ENCODE assay signal across 8 mouse cellular contexts in the genomic region with DNA sequence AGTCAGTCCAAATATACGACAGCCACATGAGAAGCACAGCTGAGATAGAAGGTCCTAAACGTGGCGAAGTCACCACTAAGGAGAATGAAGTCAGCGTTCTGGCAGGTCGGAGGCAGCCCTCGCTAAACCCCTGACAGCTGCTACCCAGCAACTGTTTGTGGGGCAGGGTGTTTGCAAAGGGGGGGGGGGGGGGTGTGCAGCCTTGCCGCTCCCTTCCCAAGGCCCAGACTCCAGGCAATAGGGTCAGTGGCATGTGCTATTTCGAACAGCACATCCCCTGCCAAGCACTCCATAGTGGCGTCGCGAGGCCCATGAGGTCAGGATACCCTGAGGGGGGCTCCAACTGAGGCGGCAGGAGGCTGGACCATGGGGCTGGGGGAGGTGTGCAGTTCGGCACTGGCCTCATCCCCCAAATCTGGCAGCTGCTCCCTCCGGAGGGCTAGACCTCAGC. TPM values are rescaled to one million over a fixed set of nuclear protein-coding genes. Genes with fewer than 3 reads are reported as not detected.
DNase-seq lines count a peak whose midpoint lies in the region; ATAC-seq and TF ChIP-seq lines count a peak whose summit lies in the region.

No protein-coding gene starts in this region.

- H3K36me3 ChIP-seq in heart, embryonic 10.5 days: no peaks in the 10 kb centered on the region; the same call in 1 of the 2 replicates
- H3K36me3 ChIP-seq in E14TG2a.4 (ENCODE audit: insufficient read depth, low read length): no peaks in the 10 kb centered on the region
- H3K36me3 ChIP-seq in forebrain, embryonic 16.5 days (ENCODE audit: control insufficient read depth, insufficient read depth): no peaks in the 10 kb centered on the region
- peaks cover 3% of the 10 kb centered on the region; the same call in 1 of the 2 replicates for H3K36me3 ChIP-seq in limb, embryonic 14.5 days (ENCODE audit: control insufficient read depth, insufficient read depth, low read length)
- H3K36me3 ChIP-seq in stomach, embryonic 16.5 days (ENCODE audit: control insufficient read depth, insufficient read depth, low read length): no peaks in the 10 kb centered on the region

- H3K9me3 ChIP-seq in heart, embryonic 10.5 days: no peaks in the 10 kb centered on the region
- H3K9me3 ChIP-seq in E14TG2a.4 (ENCODE audit: low read length): no peaks in the 10 kb centered on the region
- no peaks in the 10 kb centered on the region for H3K9me3 ChIP-seq in forebrain, embryonic 16.5 days (ENCODE audit: control insufficient read depth, low read length)
- peaks cover 9% of the 10 kb centered on the region; the same call in 1 of the 2 replicates for H3K9me3 ChIP-seq in limb, embryonic 14.5 days (ENCODE audit: control insufficient read depth, low read length)
- peaks cover 11% of the 10 kb centered on the region for H3K9me3 ChIP-seq in stomach, embryonic 16.5 days (replicated peaks; ENCODE audit: control insufficient read depth, low read length)

- 3% methylated on average over 14 of the region's 14 CpGs for WGBS in heart, embryonic 10.5 days
- WGBS in forebrain, embryonic 16.5 days: under 1% methylated on average over 14 of the region's 14 CpGs
- 2% methylated on average over 11 of the region's 14 CpGs for WGBS in limb, embryonic 14.5 days
- WGBS in stomach, embryonic 16.5 days: under 1% methylated on average over 13 of the region's 14 CpGs

- peak overlapping the region; percentile 74 for H3K4me3 ChIP-seq in heart, embryonic 10.5 days
- H3K4me3 ChIP-seq in E14TG2a.4 (replicated peaks; ENCODE audit: low read length): peak overlapping the region; percentile 84
- peak overlapping the region; percentile 49 for H3K4me3 ChIP-seq in forebrain, embryonic 16.5 days (replicated peaks; ENCODE audit: low read length)
- H3K4me3 ChIP-seq in limb, embryonic 14.5 days (replicated peaks; ENCODE audit: low read length): peak overlapping the region; percentile 51
- peak overlapping the region; percentile 68 for H3K4me3 ChIP-seq in stomach, embryonic 16.5 days (replicated peaks; ENCODE audit: low read length)

- H3K27me3 ChIP-seq in heart, embryonic 10.5 days (ENCODE audit: insufficient read depth, poor library complexity, severe bottlenecking): no peaks in the 10 kb centered on the region
- H3K27me3 ChIP-seq in E14TG2a.4 (ENCODE audit: insufficient read depth, low read length): no peaks in the 10 kb centered on the region
- H3K27me3 ChIP-seq in forebrain, embryonic 16.5 days (replicated peaks; ENCODE audit: control insufficient read depth, insufficient read depth, low read length): no peaks in the 10 kb centered on the region
- no peaks in the 10 kb centered on the region for H3K27me3 ChIP-seq in limb, embryonic 14.5 days (ENCODE audit: control insufficient read depth, insufficient read depth, low read length)
- H3K27me3 ChIP-seq in stomach, embryonic 16.5 days (ENCODE audit: control insufficient read depth, insufficient read depth, low read length): no peaks in the 10 kb centered on the region

- no peak for DNase-seq in heart, embryonic 10.5 days (ENCODE audit: low spot score)
- DNase-seq in heart, adult 8-10 months (ENCODE audit: low spot score): no peak
- peak; percentile 38 for DNase-seq in limb, embryonic 14.5 days (ENCODE audit: low spot score)
- DNase-seq in adrenal gland, adult (ENCODE audit: inconsistent age in 2 of 2, low spot score in 1 of 2): no peak
- no peak for DNase-seq in layer of hippocampus, postnatal 10 days (ENCODE audit: low spot score in 2 of 2)

- no peak; the same call in 1 of the 2 replicates for ATAC-seq in forebrain, embryonic 16.5 days
- peak; percentile 69 for ATAC-seq in limb, embryonic 14.5 days (ENCODE audit: low FRiP score, low read depth)
- peak; percentile 43 for ATAC-seq in stomach, embryonic 16.5 days (ENCODE audit: insufficient read depth, low FRiP score)

- H3K9ac ChIP-seq in forebrain, embryonic 16.5 days (replicated peaks; ENCODE audit: low read depth, low read length): peak overlapping the region; percentile 68
- peak overlapping the region; percentile 76 for H3K9ac ChIP-seq in limb, embryonic 14.5 days (ENCODE audit: low read depth, low read length, severe bottlenecking)
- H3K9ac ChIP-seq in stomach, embryonic 16.5 days (ENCODE audit: low read length): peak overlapping the region; percentile 86

- no peak for TF ChIP-seq POLR2A in limb, embryonic 14.5 days (IDR thresholded peaks at IDR 0.05; ENCODE audit: borderline replicate concordance, extremely low read depth, insufficient read depth, insufficient read length)

- peak overlapping the region; percentile 75 for H3K4me2 ChIP-seq in forebrain, embryonic 16.5 days (ENCODE audit: low read length)
- H3K4me2 ChIP-seq in limb, embryonic 14.5 days (replicated peaks; ENCODE audit: low read depth, low read length, severe bottlenecking): peak overlapping the region; percentile 92
- peak overlapping the region; percentile 93 for H3K4me2 ChIP-seq in stomach, embryonic 16.5 days (ENCODE audit: low read depth, low read length)

- no peak for TF ChIP-seq CTCF in E14TG2a.4 (conservative IDR thresholded peaks at IDR 0.05; ENCODE audit: low read length)

- peak overlapping the region; percentile 93 for H3K27ac ChIP-seq in heart, embryonic 10.5 days
- H3K27ac ChIP-seq in forebrain, embryonic 16.5 days (ENCODE audit: low read length): peak overlapping the region; percentile 96
- H3K27ac ChIP-seq in limb, embryonic 14.5 days (replicated peaks; ENCODE audit: low read depth, low read length): peak overlapping the region; percentile 98
- peak overlapping the region; percentile 96 for H3K27ac ChIP-seq in stomach, embryonic 16.5 days (ENCODE audit: low read length)

- H3K4me1 ChIP-seq in heart, embryonic 10.5 days: peaks cover 22% of the 10 kb centered on the region
- peaks cover 43% of the 10 kb centered on the region for H3K4me1 ChIP-seq in E14TG2a.4 (replicated peaks; ENCODE audit: low read depth, low read length)
- H3K4me1 ChIP-seq in forebrain, embryonic 16.5 days (replicated peaks; ENCODE audit: control insufficient read depth, insufficient read depth, low read length): peaks cover 19% of the 10 kb centered on the region
- peaks cover 13% of the 10 kb centered on the region for H3K4me1 ChIP-seq in limb, embryonic 14.5 days (ENCODE audit: control insufficient read depth, insufficient read depth, low read length)
- H3K4me1 ChIP-seq in stomach, embryonic 16.5 days (ENCODE audit: control insufficient read depth, insufficient read depth, low read length): peaks cover 28% of the 10 kb centered on the region

RNA-seq across cellular contexts. Expression of a gene that starts 0.8 kb away (rescaled TPM):
- polyA plus RNA-seq in heart, embryonic 10.5 days (2016; fragmentation: Nextera tagmentation; extraction: Ambion mirVana): 67.8 and 68.2 TPM in 2 replicates
- total RNA-seq in heart, adult 8-10 months (2022): 100 to 1,000 TPM; 103 to 117 (median 104) TPM
- 43.7 and 46.1 TPM in 2 replicates for polyA plus RNA-seq in forebrain, embryonic 16.5 days (2015; fragmentation: Nextera tagmentation; extraction: Ambion mirVana)
- polyA plus RNA-seq in limb, embryonic 14.5 days (2012; rRNA removed): 106 and 124 TPM in 2 replicates
- polyA plus RNA-seq in limb, embryonic 14.5 days (2014; fragmentation: Nextera tagmentation; extraction: Ambion mirVana): 126 and 128 TPM in 2 replicates
- 147 and 169 TPM in 2 replicates for polyA plus RNA-seq in stomach, embryonic 16.5 days (2015; fragmentation: Nextera tagmentation; extraction: Ambion mirVana)
- total RNA-seq in layer of hippocampus, postnatal 10 days (2021): 10 to 100 TPM; 36.4 to 37.3 TPM

RNA-seq across cellular contexts. Expression of a gene that starts 11.3 kb away (rescaled TPM):
- 63.8 and 77.5 TPM in 2 replicates for polyA plus RNA-seq in heart, embryonic 10.5 days (2016; fragmentation: Nextera tagmentation; extraction: Ambion mirVana)
- 10 to 100 TPM in 3 of 4 experiments, 1 to 10 TPM in 1; 9.2 to 11.3 (median 10.9) TPM for total RNA-seq in heart, adult 8-10 months (2022)
- 176 and 195 TPM in 2 replicates for polyA plus RNA-seq in forebrain, embryonic 16.5 days (2015; fragmentation: Nextera tagmentation; extraction: Ambion mirVana)
- 150 and 211 TPM in 2 replicates for polyA plus RNA-seq in limb, embryonic 14.5 days (2012; rRNA removed)
- polyA plus RNA-seq in limb, embryonic 14.5 days (2014; fragmentation: Nextera tagmentation; extraction: Ambion mirVana): 67.8 and 76.2 TPM in 2 replicates
- polyA plus RNA-seq in stomach, embryonic 16.5 days (2015; fragmentation: Nextera tagmentation; extraction: Ambion mirVana): 66.3 and 70.6 TPM in 2 replicates
- total RNA-seq in layer of hippocampus, postnatal 10 days (2021): 100 to 1,000 TPM; 250 to 259 TPM

RNA-seq across cellular contexts. Expression of a gene that starts 14.0 kb away (rescaled TPM):
- 21.3 and 48.5 TPM in 2 replicates for polyA plus RNA-seq in heart, embryonic 10.5 days (2016; fragmentation: Nextera tagmentation; extraction: Ambion mirVana)
- 100 to 1,000 TPM; 259 to 280 (median 264) TPM for total RNA-seq in heart, adult 8-10 months (2022)
- 42.8 and 43.3 TPM in 2 replicates for polyA plus RNA-seq in forebrain, embryonic 16.5 days (2015; fragmentation: Nextera tagmentation; extraction: Ambion mirVana)
- polyA plus RNA-seq in limb, embryonic 14.5 days (2012; rRNA removed): 360 and 433 TPM in 2 replicates
- polyA plus RNA-seq in limb, embryonic 14.5 days (2014; fragmentation: Nextera tagmentation; extraction: Ambion mirVana): 39.7 and 43.6 TPM in 2 replicates
- 36.8 and 40.6 TPM in 2 replicates for polyA plus RNA-seq in stomach, embryonic 16.5 days (2015; fragmentation: Nextera tagmentation; extraction: Ambion mirVana)
- 100 to 1,000 TPM; 191 to 208 TPM for total RNA-seq in layer of hippocampus, postnatal 10 days (2021)

RNA-seq across cellular contexts. Expression of a gene that starts 39.4 kb away (rescaled TPM):
- not detected in 2 replicates for polyA plus RNA-seq in heart, embryonic 10.5 days (2016; fragmentation: Nextera tagmentation; extraction: Ambion mirVana)
- not detected for total RNA-seq in heart, adult 8-10 months (2022)
- polyA plus RNA-seq in forebrain, embryonic 16.5 days (2015; fragmentation: Nextera tagmentation; extraction: Ambion mirVana): 0.16 and 0.56 TPM in 2 replicates
- polyA plus RNA-seq in limb, embryonic 14.5 days (2012; rRNA removed): 0.04 TPM in 1 of 2 replicates, not detected in the other
- polyA plus RNA-seq in limb, embryonic 14.5 days (2014; fragmentation: Nextera tagmentation; extraction: Ambion mirVana): not detected in 2 replicates
- not detected in 2 replicates for polyA plus RNA-seq in stomach, embryonic 16.5 days (2015; fragmentation: Nextera tagmentation; extraction: Ambion mirVana)
- not detected for total RNA-seq in layer of hippocampus, postnatal 10 days (2021)

RNA-seq across cellular contexts. Expression of a gene that starts 41.5 kb away (rescaled TPM):
- polyA plus RNA-seq in heart, embryonic 10.5 days (2016; fragmentation: Nextera tagmentation; extraction: Ambion mirVana): 0.16 and 0.22 TPM in 2 replicates
- total RNA-seq in heart, adult 8-10 months (2022): 1 to 10 TPM; 1.7 to 2.7 (median 2.1) TPM
- polyA plus RNA-seq in forebrain, embryonic 16.5 days (2015; fragmentation: Nextera tagmentation; extraction: Ambion mirVana): 0.25 and 0.57 TPM in 2 replicates
- 1.7 and 1.9 TPM in 2 replicates for polyA plus RNA-seq in limb, embryonic 14.5 days (2012; rRNA removed)
- 1.1 and 2.1 TPM in 2 replicates for polyA plus RNA-seq in limb, embryonic 14.5 days (2014; fragmentation: Nextera tagmentation; extraction: Ambion mirVana)
- polyA plus RNA-seq in stomach, embryonic 16.5 days (2015; fragmentation: Nextera tagmentation; extraction: Ambion mirVana): 0.52 and 0.70 TPM in 2 replicates
- 1 to 10 TPM; 1.1 to 1.5 TPM for total RNA-seq in layer of hippocampus, postnatal 10 days (2021)
